Mouse (Mus musculus): ENCODE data around the gene Txn2. TPM values are rescaled to one million over a fixed set of nuclear protein-coding genes. Genes with fewer than 3 reads are reported as not detected.

The Txn2 gene
- 131 and 149 TPM in 2 replicates for polyA plus RNA-seq (2012; rRNA removed)

DNA sequence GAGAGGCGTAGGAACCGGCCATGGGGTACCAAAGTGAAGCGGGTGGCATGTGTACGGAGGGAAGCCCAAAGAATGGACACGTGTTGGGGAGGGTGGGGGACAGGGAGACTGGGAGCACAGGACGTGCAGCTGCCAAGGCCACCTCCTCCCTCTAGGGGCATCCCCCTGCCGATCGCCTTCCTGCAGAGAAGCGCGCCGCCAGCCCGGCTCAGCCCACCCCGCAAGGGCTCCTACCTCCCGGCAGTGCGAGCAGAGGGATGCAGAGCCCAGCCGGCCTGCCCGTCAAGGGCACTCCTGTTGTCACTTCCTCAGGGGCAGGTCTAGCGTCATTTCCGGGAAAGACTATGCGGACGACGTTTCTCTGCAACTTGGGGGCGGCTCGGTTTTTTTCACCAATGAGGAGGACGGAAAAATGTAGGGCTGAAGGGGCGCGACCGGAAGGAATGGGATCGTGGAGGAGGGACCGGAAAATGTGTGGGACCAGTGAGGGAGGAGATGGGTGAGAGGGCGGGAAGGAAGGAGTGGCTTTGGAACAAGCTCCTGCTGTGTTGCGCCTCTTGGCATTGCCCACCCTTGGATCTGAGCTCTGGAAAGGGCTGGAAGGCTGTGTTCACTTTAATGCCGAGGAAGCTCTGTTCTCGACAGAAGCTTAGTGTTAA, at the start of gene Txn2:
Gene Txn2 (minus strand): TSS at position 334 of the 659 bp plus-strand sequence.

DNA sequence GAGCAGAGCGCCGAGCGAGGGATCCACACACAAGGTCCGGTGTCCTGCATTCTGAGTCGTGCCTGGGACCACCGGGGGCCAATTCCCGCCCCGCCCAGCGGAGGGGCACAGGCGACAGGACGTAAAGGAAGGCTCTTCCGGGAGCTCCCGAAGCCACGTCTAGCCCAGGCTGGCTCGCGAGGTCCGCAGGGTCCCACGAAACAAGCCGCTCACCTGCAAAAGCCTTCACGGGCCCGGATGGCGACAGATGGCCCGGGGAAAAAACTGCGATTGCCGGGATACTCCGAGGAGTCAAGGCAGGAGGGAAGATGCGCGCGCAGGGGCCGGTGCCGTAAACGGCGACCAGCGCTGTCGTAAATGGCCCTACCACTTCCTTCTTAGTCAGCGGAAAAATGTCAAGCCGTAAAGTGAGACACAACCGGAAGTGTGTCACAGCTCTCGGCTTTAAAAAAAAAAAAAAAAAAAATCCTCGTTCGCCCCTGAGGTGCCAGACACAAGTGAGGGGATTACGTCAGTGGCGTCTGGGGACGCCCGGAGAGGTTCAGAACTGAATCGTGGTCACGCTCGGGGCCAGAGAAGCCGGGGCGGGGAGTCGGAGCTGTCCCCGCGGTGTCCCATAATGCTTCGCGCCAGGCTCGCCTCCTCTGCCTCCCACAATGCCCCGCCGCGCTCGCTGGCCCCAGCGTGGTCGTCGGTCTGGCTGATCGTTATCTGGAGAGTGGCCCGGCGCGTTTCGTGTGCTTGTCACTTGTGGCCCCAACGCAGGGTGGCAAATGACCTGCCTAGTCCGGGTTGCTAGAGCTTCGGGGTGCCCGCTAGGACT, 41.9 kb upstream of the Txn2 start, which contains the start of gene Eif3d:
Gene Eif3d (minus strand): TSS at position 344 of the 823 bp plus-strand sequence.

DNA sequence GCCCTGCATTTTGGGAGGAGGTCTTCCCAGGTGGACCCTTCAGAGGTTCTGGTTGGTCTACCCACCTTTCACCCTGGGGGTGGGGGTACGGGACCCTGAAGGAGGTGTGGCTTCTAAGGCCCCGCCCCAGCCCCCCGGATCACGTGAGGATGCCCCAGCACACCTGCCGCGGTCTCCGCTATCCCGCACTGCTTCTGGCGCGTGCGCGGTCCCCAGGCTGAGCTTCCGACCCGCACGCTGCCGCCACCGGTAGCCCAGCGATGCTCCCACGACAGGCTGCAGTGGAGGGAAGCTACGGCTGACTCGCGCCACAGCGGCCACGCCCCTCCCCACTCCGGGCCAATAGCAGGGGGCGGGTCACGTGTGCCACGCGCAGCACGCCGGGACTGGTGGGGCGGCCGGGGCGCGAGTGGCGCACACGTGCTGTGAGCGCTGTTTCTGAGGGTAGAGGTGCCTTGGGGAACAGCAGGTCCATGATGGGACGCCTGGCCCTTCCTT, 27.6 kb upstream of the Txn2 start, which contains the start of gene Foxred2:
Gene Foxred2 (minus strand): TSS at position 319 of the 498 bp plus-strand sequence.

Other genes starting within 250 kb of the Txn2 start
- 0.02 and 0.13 TPM in 2 replicates for gene Apol7e, start 230.1 kb downstream of the Txn2 start, polyA plus RNA-seq (2012; rRNA removed)
- gene Apol9b, start 200.0 kb downstream of the Txn2 start, polyA plus RNA-seq (2012; rRNA removed): 0.35 and 0.71 TPM in 2 replicates
- gene Apol8, start 172.0 kb downstream of the Txn2 start, polyA plus RNA-seq (2012; rRNA removed): 15.0 and 16.3 TPM in 2 replicates
- 24.4 and 30.7 TPM in 2 replicates for gene Myh9, start 86.8 kb downstream of the Txn2 start, polyA plus RNA-seq (2012; rRNA removed)
- gene Foxred2, start 27.7 kb upstream of the Txn2 start, polyA plus RNA-seq (2012; rRNA removed): 0.84 and 1.0 TPM in 2 replicates
- gene Eif3d, start 41.8 kb upstream of the Txn2 start, polyA plus RNA-seq (2012; rRNA removed): 91.1 and 96.8 TPM in 2 replicates
- gene Cacng2, start 191.0 kb upstream of the Txn2 start, polyA plus RNA-seq (2012; rRNA removed): not detected in 2 replicates
- gene Ift27, start 245.1 kb upstream of the Txn2 start, polyA plus RNA-seq (2012; rRNA removed): 7.2 and 8.8 TPM in 2 replicates